Mouse (Mus musculus) brown adipose tissue, adult 24 weeks (tissue): ENCODE data around the gene Gm6904. TPM values are rescaled to one million over a fixed set of nuclear protein-coding genes. Genes with fewer than 3 reads are reported as not detected.
"Not testable (repeated sequence)": the region's sequence is repeated elsewhere in the genome, so short reads cannot be mapped to it uniquely, and the experiment has no call there.

ENCODE experiments used
- H3K27ac ChIP-seq: fragments of 200-500 bp; replicated peaks from 2 replicates; pipeline ENCODE4 v1.5.1; 2012; ENCODE audit warnings: low read depth, mild to moderate bottlenecking, low read length
- H3K4me1 ChIP-seq: fragments of 200-500 bp; 2 replicates; pipeline ENCODE4 v1.6.1; 2012; ENCODE audit warnings: low read length, mixed read lengths; ENCODE audit not compliant: control insufficient read depth, insufficient read depth, insufficient read length
- H3K4me3 ChIP-seq: fragments of 200-500 bp; 2 replicates; pipeline ENCODE4 v1.5.1; 2012; ENCODE audit warnings: low read depth, mild to moderate bottlenecking, low read length, moderate library complexity; ENCODE audit not compliant: insufficient read depth
- polyA plus RNA-seq: library from polyadenylated mRNA; stranded (reverse); fragments of >200 nt; gene quantifications from 2 replicates; pipeline ENCODE4 v1.2.4, GENCODE M21; 2012; ENCODE audit not compliant: missing spikeins, insufficient read depth, insufficient read length

Gene Gm6904
- polyA plus RNA-seq: not detected in 2 replicates

- H3K27ac ChIP-seq: no peak within 1 kb of the TSS
- 0 out of 2 replicates have a peak within 1 kb of the TSS, but pooled peaks have one; percentile 14 for H3K4me3 ChIP-seq
- no peaks in the 10 kb centered on the region for H3K4me1 ChIP-seq
Observed at GRCm38 (mm10) chr14:59260056-59260455, at the start of gene Gm6904. TSS of gene Gm6904 (minus strand) at chr14:59260216.

GRCm38 (mm10) chr14:59297391-59297790 is 37.4 kb upstream of the Gm6904 start, which contains the start of gene Phf11a:
TSS of gene Phf11a (minus strand) at chr14:59297522.
- not testable (repeated sequence) for H3K4me3 ChIP-seq, H3K27ac ChIP-seq

GRCm38 (mm10) chr14:59291769-59292168 is 31.8 kb upstream of the Gm6904 start:
- not testable (repeated sequence) for H3K4me3 ChIP-seq, H3K27ac ChIP-seq

More at GRCm38 (mm10) chr14:59297391-59297790, 37.4 kb upstream of the Gm6904 start, which contains the start of gene Phf11a:
- not testable (repeated sequence) for H3K4me1 ChIP-seq

GRCm38 (mm10) chr14:59274961-59275360 is 14.9 kb upstream of the Gm6904 start:
- H3K4me3 ChIP-seq, H3K4me1 ChIP-seq, H3K27ac ChIP-seq: not testable (repeated sequence)

More at GRCm38 (mm10) chr14:59291769-59292168, 31.8 kb upstream of the Gm6904 start:
- H3K4me1 ChIP-seq: not testable (repeated sequence)

- not testable (repeated sequence) for H3K4me3 ChIP-seq, H3K27ac ChIP-seq, H3K4me1 ChIP-seq
Observed at GRCm38 (mm10) chr14:59255861-59256260, 4.2 kb downstream of the Gm6904 start.

- not testable (repeated sequence) for H3K4me1 ChIP-seq, H3K4me3 ChIP-seq, H3K27ac ChIP-seq
Observed at GRCm38 (mm10) chr14:59250350-59250749, 9.7 kb downstream of the Gm6904 start.

- Histone ChIP-seq H3K27ac (no peak overlapping the region), H3K4me3 (no peak overlapping the region)
Observed at GRCm38 (mm10) chr14:59233635-59234034, 26.4 kb downstream of the Gm6904 start.

GRCm38 (mm10) chr14:59232003-59232402 is 28.0 kb downstream of the Gm6904 start:
- Histone ChIP-seq H3K4me3 (no peak overlapping the region), H3K27ac (no peak overlapping the region), H3K4me1 (no peaks in the 10 kb centered on the region)

More at GRCm38 (mm10) chr14:59233635-59234034, 26.4 kb downstream of the Gm6904 start:
- H3K4me1 ChIP-seq: no peaks in the 10 kb centered on the region

GRCm38 (mm10) chr14:59230331-59230966 is 29.6 kb downstream of the Gm6904 start:
- Histone ChIP-seq H3K27ac (no peak overlapping the region), H3K4me3 (no peak overlapping the region), H3K4me1 (no peaks in the 10 kb centered on the region)

GRCm38 (mm10) chr14:59229822-59230221 is 30.2 kb downstream of the Gm6904 start:
- H3K27ac ChIP-seq: no peak overlapping the region
- no peaks in the 10 kb centered on the region for H3K4me1 ChIP-seq
- H3K4me3 ChIP-seq: no peak overlapping the region

- H3K4me3 ChIP-seq: no peak overlapping the region
- no peaks in the 10 kb centered on the region for H3K4me1 ChIP-seq
- no peak overlapping the region for H3K27ac ChIP-seq
Observed at GRCm38 (mm10) chr14:59226240-59226639, 33.8 kb downstream of the Gm6904 start.

GRCm38 (mm10) chr14:59219241-59219640 is 40.8 kb downstream of the Gm6904 start:
- Histone ChIP-seq H3K4me3 (no peak overlapping the region), H3K27ac (no peak overlapping the region), H3K4me1 (no peaks in the 10 kb centered on the region; the same call in 1 of the 2 replicates)

GRCm38 (mm10) chr14:59209816-59210215 is 50.2 kb downstream of the Gm6904 start:
- peaks cover 2% of the 10 kb centered on the region for H3K4me1 ChIP-seq
- H3K4me3 ChIP-seq: no peak overlapping the region
- H3K27ac ChIP-seq: no peak overlapping the region

- Histone ChIP-seq H3K4me1 (peaks cover 2% of the 10 kb centered on the region), H3K4me3 (no peak overlapping the region), H3K27ac (no peak overlapping the region)
Observed at GRCm38 (mm10) chr14:59209003-59209402, 51.0 kb downstream of the Gm6904 start.

GRCm38 (mm10) chr14:59205976-59206583 is 53.9 kb downstream of the Gm6904 start:
- H3K27ac ChIP-seq: no peak overlapping the region
- peaks cover 2% of the 10 kb centered on the region for H3K4me1 ChIP-seq
- H3K4me3 ChIP-seq: no peak overlapping the region

GRCm38 (mm10) chr14:59205461-59205860 is 54.6 kb downstream of the Gm6904 start:
- Histone ChIP-seq H3K4me1 (peaks cover 2% of the 10 kb centered on the region), H3K27ac (no peak overlapping the region), H3K4me3 (no peak overlapping the region)
